Mouse (Mus musculus) intestine, embryonic 16.5 days (tissue): Measurements from ENCODE around the gene Lrrfip2. TPM values are rescaled to one million over a fixed set of nuclear protein-coding genes. Genes with fewer than 3 reads are reported as not detected.

Source experiments
- ATAC-seq: fragments of 200-750 bp; cut with Nextera tagmentation; 2 replicates; pipeline ENCODE4 v1.8.0; 2017; ENCODE audit warnings: moderate TSS enrichment, moderate library complexity
- H3K27ac ChIP-seq: fragments of 300-500 bp; sonication (generic); 2 replicates; pipeline ENCODE4 v1.5.1; 2014; ENCODE audit warnings: mild to moderate bottlenecking, low read length
- H3K27me3 ChIP-seq: fragments of 300-500 bp; sonication (generic); replicated peaks from 2 replicates; pipeline ENCODE4 v1.6.1; 2014; ENCODE audit warnings: low read length, control low read depth, mixed read lengths; ENCODE audit not compliant: control insufficient read depth, insufficient read depth
- H3K36me3 ChIP-seq: fragments of 300-500 bp; sonication (generic); 2 replicates; pipeline ENCODE4 v1.6.1; 2014; ENCODE audit warnings: low read length, control low read depth; ENCODE audit not compliant: control insufficient read depth, insufficient read depth
- H3K4me1 ChIP-seq: fragments of 300-500 bp; sonication (generic); 2 replicates; pipeline ENCODE4 v1.6.1; 2014; ENCODE audit warnings: low read length, control low read depth, mixed read lengths; ENCODE audit not compliant: control insufficient read depth, insufficient read depth
- H3K4me2 ChIP-seq: fragments of 300-500 bp; sonication (generic); 2 replicates; pipeline ENCODE4 v1.6.1; 2014; ENCODE audit warnings: low read depth, low read length, control low read depth
- H3K4me3 ChIP-seq: fragments of 300-500 bp; sonication (generic); 2 replicates; pipeline ENCODE4 v1.5.1; 2014; ENCODE audit warnings: mild to moderate bottlenecking, low read length
- H3K9ac ChIP-seq: fragments of 300-500 bp; sonication (generic); 2 replicates; pipeline ENCODE4 v1.6.1; 2014; ENCODE audit warnings: low read depth, low read length
- H3K9me3 ChIP-seq: fragments of 300-500 bp; sonication (generic); 2 replicates; pipeline ENCODE4 v1.6.1; 2016; ENCODE audit warnings: low read length, control low read depth; ENCODE audit not compliant: control insufficient read depth
- WGBS: fragments of 180-500 bp; shearing (Covaris S2); extraction: QIAGEN DNeasy Blood & Tissue Kit; methylation state at CpG from one replicate; pipeline ENCODE4 v1.1.7; 2014; 5-methylcytosine and 5-hydroxymethylcytosine counted together
- polyA plus RNA-seq: library from polyadenylated mRNA; unstranded; fragments of >200 nt; fragmentation: Nextera tagmentation; extraction: Ambion mirVana; gene quantifications from 2 replicates; pipeline ENCODE4 v1.2.1, GENCODE M21; 2015

The Lrrfip2 gene
- polyA plus RNA-seq, 1 experiment from 2014 or later = 38.4 TPM

DNA sequence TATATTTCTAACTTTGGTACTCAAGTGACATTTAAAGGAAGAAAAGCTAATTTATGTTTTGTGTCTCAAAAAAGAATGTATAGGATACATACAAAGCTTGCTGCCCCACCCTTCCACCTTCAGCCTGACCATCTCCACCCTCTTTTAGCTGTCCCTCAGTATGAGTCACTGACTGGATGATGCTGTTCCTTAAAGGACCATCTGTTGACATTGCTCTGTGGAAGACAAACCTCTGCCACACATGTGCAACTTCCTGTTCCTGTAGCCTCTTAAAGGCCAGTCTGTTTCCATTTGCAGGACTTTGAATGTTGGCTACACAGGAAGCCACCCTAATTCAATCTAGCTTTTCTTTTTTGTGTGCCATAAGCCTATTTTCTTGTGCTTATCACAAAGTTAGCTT, 99.0 kb downstream of the Lrrfip2 start:
- 0 out of 2 replicates have a peak, but pooled peaks cover 10% of the 10 kb centered on the region for H3K36me3 ChIP-seq
- no peak overlapping the region for H3K4me2 ChIP-seq
- ATAC-seq = no peak
- no peak overlapping the region for H3K4me3 ChIP-seq
- no peaks in the 10 kb centered on the region for H3K9me3 ChIP-seq
- no peak overlapping the region for H3K27ac ChIP-seq
- H3K4me1 ChIP-seq = peaks cover 13% of the 10 kb centered on the region; the same call in 1 of the 2 replicates
- H3K27me3 ChIP-seq = no peaks in the 10 kb centered on the region
- no peak overlapping the region for H3K9ac ChIP-seq

DNA sequence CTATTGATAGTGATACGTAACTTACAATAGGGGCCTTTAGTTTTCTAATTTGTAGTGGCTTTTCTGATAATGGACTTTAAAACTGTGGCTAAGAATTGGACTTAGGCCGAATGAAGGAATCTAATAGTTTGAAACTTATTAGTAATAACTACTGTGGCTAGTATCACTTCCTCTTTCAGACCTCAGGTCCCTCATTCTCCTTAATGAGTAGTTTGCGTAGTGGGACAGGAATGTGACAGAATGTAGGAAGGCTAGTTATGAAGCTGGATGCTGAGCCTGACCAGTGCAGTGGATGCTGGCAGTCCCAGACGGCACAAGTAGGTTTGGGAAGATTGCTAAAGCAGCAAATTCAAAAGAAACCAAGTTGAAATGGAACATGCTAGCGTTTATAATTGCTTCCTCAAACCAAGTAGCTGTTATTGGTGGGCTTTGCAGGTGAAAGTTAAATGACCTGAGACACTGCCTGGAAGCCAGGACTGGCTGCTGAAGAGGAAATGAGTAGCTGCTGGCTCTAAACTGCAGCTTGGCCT, 103.2 kb downstream of the Lrrfip2 start:
- ATAC-seq = no peak
- H3K4me2 ChIP-seq = no peak overlapping the region
- no peak overlapping the region for H3K27ac ChIP-seq
- no peaks in the 10 kb centered on the region for H3K27me3 ChIP-seq
- 89% methylated on average over 5 of the region's 5 CpGs for WGBS
- H3K9me3 ChIP-seq = no peaks in the 10 kb centered on the region
- peaks cover 20% of the 10 kb centered on the region; the same call in 1 of the 2 replicates for H3K36me3 ChIP-seq
- H3K9ac ChIP-seq = no peak overlapping the region
- H3K4me1 ChIP-seq = no peaks in the 10 kb centered on the region
- no peak overlapping the region for H3K4me3 ChIP-seq

DNA sequence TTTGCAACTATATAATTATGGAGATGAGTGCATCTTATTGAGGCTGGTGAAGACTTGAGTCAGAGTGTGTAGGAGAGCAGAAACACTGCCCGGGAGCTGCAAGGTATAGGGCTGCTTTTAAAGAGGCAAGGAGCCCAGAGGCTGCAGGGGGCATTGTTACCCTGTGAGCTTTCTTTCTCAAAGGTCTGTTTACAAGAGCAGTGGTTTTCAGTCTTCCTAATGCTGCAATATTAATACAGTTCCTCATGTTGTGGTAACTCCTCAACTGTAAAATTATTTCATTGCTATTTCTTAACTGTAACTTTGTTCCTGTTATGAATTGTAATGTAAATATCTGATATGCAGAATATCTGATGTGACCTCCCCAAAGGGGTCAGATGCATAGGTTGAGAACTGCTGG, 104.2 kb downstream of the Lrrfip2 start:
- Histone ChIP-seq H3K9me3 (no peaks in the 10 kb centered on the region), H3K4me3 (no peak overlapping the region), H3K27me3 (no peaks in the 10 kb centered on the region), H3K27ac (no peak overlapping the region), H3K4me2 (no peak overlapping the region), H3K36me3 (peaks cover 19% of the 10 kb centered on the region; the same call in 1 of the 2 replicates), H3K9ac (no peak overlapping the region), H3K4me1 (no peaks in the 10 kb centered on the region)
- no peak for ATAC-seq
- WGBS = 87% methylated on average over 1 of the region's 1 CpGs

DNA sequence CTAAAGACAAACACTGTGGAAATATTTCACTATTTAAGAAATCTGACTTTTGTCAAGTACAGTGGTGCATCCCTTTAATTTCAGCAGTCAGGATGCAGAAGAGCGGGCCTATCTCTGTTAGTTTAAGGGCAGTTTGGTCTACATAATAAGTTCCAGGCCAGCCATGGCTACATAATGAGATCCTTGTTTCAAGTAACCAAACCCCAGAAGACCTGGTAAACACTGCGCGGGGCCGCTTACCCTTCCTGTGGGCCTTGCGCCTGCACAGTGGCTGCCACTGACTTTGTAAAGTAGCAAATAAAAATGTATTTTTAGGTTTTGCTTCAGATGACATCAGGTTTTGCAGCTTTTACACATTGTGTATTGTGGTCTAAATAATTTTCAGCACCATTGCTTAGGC, 106.0 kb downstream of the Lrrfip2 start:
- Histone ChIP-seq H3K4me1 (no peaks in the 10 kb centered on the region), H3K36me3 (peaks cover 16% of the 10 kb centered on the region), H3K27me3 (no peaks in the 10 kb centered on the region), H3K4me2 (no peak overlapping the region), H3K9ac (no peak overlapping the region), H3K9me3 (no peaks in the 10 kb centered on the region), H3K4me3 (no peak overlapping the region), H3K27ac (no peak overlapping the region)
- no peak for ATAC-seq
- 91% methylated on average over 5 of the region's 5 CpGs for WGBS

DNA sequence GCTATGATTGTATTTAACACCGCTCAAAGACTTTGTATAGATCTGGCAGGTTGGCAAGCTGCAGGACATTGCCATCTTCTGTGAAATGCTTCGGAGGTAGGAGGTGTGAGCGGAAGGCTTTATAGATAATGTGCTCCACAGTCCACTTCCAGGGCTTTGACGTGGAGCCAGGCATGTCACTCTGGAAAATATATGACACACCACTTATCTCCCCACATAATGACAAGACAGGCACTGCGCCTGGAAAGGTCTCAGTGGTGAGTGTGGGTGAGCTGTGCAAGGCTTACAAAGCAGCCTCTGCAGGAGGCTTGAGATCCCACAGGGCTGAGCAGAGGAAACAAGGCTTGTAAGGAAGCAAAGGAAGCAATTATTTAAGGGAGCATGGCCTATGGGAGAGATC, 111.1 kb downstream of the Lrrfip2 start:
- Histone ChIP-seq H3K27ac (no peak overlapping the region), H3K4me2 (no peak overlapping the region), H3K4me3 (no peak overlapping the region), H3K4me1 (no peaks in the 10 kb centered on the region), H3K27me3 (no peaks in the 10 kb centered on the region), H3K9ac (no peak overlapping the region), H3K9me3 (no peaks in the 10 kb centered on the region), H3K36me3 (peaks cover 17% of the 10 kb centered on the region)
- no peak for ATAC-seq
- 76% methylated on average over 5 of the region's 5 CpGs for WGBS

DNA sequence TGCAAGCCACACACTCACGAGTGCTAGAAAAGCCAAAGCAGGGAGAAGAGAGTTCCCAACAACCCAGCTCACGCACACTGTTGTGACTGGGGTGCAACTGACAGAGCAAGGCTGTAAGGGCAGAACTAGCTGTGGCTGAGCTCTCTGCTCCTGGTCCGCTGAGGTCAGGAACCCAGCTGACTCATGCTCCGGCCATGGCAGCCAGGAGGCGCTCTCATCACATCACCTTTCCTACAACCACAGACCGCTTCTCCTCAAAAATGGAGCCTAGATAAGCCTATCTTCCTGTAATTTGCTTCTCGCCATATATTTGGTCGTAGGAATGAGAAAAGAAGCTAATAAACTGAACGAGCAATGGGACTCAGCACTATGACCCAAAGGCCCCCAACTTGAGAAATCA, 117.3 kb downstream of the Lrrfip2 start:
- ATAC-seq = no peak
- Histone ChIP-seq H3K9ac (no peak overlapping the region), H3K4me1 (no peaks in the 10 kb centered on the region), H3K36me3 (peaks cover 11% of the 10 kb centered on the region; the same call in 1 of the 2 replicates), H3K4me2 (no peak overlapping the region), H3K9me3 (no peaks in the 10 kb centered on the region), H3K4me3 (no peak overlapping the region), H3K27ac (no peak overlapping the region), H3K27me3 (no peaks in the 10 kb centered on the region)
- WGBS = 92% methylated on average over 9 of the region's 9 CpGs

DNA sequence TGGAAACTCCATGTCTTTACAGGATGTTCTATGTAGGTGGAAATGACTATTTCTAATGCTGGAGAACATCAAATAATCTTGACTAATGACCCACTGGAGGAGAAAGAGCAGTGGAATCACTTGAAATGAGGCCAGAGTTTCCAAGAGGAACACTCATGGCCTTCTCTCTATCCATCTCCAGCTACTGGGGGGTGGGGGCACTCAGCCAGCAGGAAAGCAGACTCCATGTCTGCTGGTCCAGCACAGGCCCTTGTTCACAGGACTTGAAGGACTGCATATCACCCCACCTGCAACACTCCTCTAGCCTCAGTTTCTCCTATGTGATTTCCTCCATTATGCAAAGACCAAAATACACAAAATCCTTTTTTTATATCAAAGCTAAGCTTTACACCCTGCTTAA, 120.3 kb downstream of the Lrrfip2 start:
- Histone ChIP-seq H3K27ac (no peak overlapping the region), H3K4me3 (no peak overlapping the region), H3K9me3 (no peaks in the 10 kb centered on the region), H3K9ac (no peak overlapping the region), H3K4me1 (no peaks in the 10 kb centered on the region), H3K27me3 (no peaks in the 10 kb centered on the region), H3K36me3 (peaks cover 14% of the 10 kb centered on the region), H3K4me2 (no peak overlapping the region)
- no peak for ATAC-seq

DNA sequence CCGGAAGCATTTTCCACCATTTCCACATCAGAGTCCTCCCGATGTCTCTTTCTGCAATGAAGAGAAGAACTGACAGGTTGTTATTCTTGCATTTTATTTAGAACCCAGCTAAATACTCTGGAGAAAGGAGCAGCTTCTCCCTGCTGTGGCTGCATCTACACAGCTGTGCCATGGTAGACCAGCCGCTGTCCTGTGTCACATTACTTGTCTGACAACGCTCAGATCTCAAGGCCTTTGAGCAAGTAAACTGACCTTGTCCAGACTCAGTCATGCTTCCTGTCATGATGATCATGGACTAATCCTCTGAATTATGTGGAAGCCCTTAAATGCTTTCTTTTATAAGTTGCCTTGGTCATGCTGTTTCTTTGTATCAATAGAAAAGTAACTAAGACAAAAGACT, 122.4 kb downstream of the Lrrfip2 start:
- Histone ChIP-seq H3K27ac (no peak overlapping the region), H3K27me3 (no peaks in the 10 kb centered on the region), H3K4me1 (no peaks in the 10 kb centered on the region), H3K9me3 (no peaks in the 10 kb centered on the region), H3K36me3 (peaks cover 11% of the 10 kb centered on the region), H3K4me2 (no peak overlapping the region), H3K4me3 (no peak overlapping the region), H3K9ac (no peak overlapping the region)
- 90% methylated on average over 4 of the region's 4 CpGs for WGBS
- ATAC-seq = no peak

DNA sequence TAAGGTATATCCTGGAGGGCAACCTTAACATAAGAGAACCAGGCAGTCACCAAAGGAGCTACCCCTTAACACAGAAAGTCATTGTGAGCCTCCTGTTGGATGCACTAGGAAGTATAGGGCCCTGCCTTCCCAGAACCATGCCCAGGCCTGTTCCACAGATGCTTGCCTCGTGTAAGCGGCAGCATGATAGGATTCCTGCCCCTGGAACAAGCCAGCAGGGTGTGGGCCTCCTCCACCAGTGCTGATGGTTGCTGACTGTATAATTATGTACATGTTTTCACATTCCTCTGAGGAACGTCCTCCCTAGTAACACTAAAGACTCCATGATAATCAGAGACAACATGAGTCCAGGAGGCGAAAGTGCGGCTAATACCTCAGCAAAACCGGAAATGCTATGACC, 126.0 kb downstream of the Lrrfip2 start:
- no peak overlapping the region for H3K4me2 ChIP-seq
- no peak overlapping the region for H3K27ac ChIP-seq
- no peak overlapping the region for H3K4me3 ChIP-seq
- no peaks in the 10 kb centered on the region for H3K4me1 ChIP-seq
- H3K9me3 ChIP-seq = no peaks in the 10 kb centered on the region
- no peak for ATAC-seq
- 89% methylated on average over 6 of the region's 6 CpGs for WGBS
- H3K27me3 ChIP-seq = no peaks in the 10 kb centered on the region
- peaks cover 5% of the 10 kb centered on the region for H3K36me3 ChIP-seq
- no peak overlapping the region for H3K9ac ChIP-seq

DNA sequence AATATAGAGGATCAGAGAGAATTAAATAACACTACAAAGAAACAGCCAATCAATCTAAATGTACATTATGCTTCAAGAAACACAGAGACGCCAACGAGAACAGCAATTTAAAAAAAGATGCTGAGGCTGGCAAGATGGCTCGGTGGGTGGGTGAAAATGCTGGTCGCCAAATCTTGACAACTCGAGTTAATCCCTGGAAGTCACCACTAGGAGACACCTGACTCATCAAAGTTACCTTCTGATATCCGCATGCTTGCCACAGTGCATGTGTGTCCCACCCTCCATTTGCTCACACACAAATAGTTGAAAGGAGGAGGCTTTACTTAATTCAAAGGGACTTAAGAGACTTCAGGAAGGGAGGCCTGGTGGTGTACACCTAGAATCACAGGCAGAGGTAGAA, 128.2 kb downstream of the Lrrfip2 start:
- ATAC-seq = no peak
- Histone ChIP-seq H3K4me3 (no peak overlapping the region), H3K27ac (no peak overlapping the region), H3K27me3 (no peaks in the 10 kb centered on the region), H3K4me2 (no peak overlapping the region), H3K9ac (no peak overlapping the region), H3K4me1 (no peaks in the 10 kb centered on the region), H3K36me3 (peaks cover 3% of the 10 kb centered on the region), H3K9me3 (no peaks in the 10 kb centered on the region)
- 76% methylated on average over 6 of the region's 6 CpGs for WGBS
